Mouse (Mus musculus) cerebellum, adult 2 months (tissue): ENCODE data around the gene Slco1a5. TPM values are rescaled to one million over a fixed set of nuclear protein-coding genes. Genes with fewer than 3 reads are reported as not detected.

Source experiments
- DNase-seq, 2 experiments: peaks; one replicate each; pipeline ENCODE4 v3.0.0; 2021
- H3K27ac ChIP-seq: fragments of 200-500 bp; 2 replicates; pipeline ENCODE4 v1.5.1; 2012; ENCODE audit warnings: low read length, control low read depth, inconsistent platforms; ENCODE audit not compliant: insufficient read depth
- H3K27me3 ChIP-seq: fragments of 200-500 bp; 2 replicates; pipeline ENCODE4 v1.6.1; 2012; ENCODE audit warnings: inconsistent platforms, mild to moderate bottlenecking, low read length, moderate library complexity; ENCODE audit not compliant: control insufficient read depth, insufficient read depth
- H3K4me1 ChIP-seq: fragments of 200-500 bp; 2 replicates; pipeline ENCODE4 v1.6.1; 2011; ENCODE audit warnings: low read length; ENCODE audit not compliant: control insufficient read depth, insufficient read depth
- H3K4me3 ChIP-seq: fragments of 200-500 bp; replicated peaks from 2 replicates; pipeline ENCODE3; 2011; ENCODE audit warnings: mild to moderate bottlenecking, low read depth, low read length, control low read depth; ENCODE audit not compliant: insufficient read depth
- CTCF ChIP-seq: fragments of 200-500 bp; IDR thresholded peaks from 2 replicates; pipeline ENCODE4 v1.5.1; 2011; ENCODE audit warnings: low read depth, mild to moderate bottlenecking, control low read depth, low read length, moderate library complexity, borderline replicate concordance; ENCODE audit not compliant: insufficient read depth
- POLR2A ChIP-seq: fragments of 200-500 bp; IDR thresholded peaks from 2 replicates; pipeline ENCODE4 v1.6.1; 2011; ENCODE audit warnings: low read length, control low read depth, borderline replicate concordance; ENCODE audit not compliant: insufficient read depth
- WGBS: fragments of 180-500 bp; shearing (Covaris S2); methylation state at CpG from one replicate; pipeline ENCODE4 v1.1.7; 2018; 5-methylcytosine and 5-hydroxymethylcytosine counted together
- polyA plus RNA-seq: library from polyadenylated mRNA; depleted of rRNA; stranded (reverse); fragments of >200 nt; gene quantifications from 2 replicates; pipeline ENCODE4 v1.2.3, GENCODE M21; 2012; rRNA removed

Slco1a5 gene
- polyA plus RNA-seq, 1 experiment = 0.13 TPM

GRCm38 (mm10) chr6:142200524-142200923 lies 122.3 kb downstream of the Slco1a5 start:
- Histone ChIP-seq H3K4me3 (no peak overlapping the region), H3K27ac (no peak overlapping the region), H3K4me1 (no peaks in the 10 kb centered on the region), H3K27me3 (no peaks in the 10 kb centered on the region)
- TF ChIP-seq CTCF (no peak), POLR2A (no peak)
- DNase-seq = no peak

GRCm38 (mm10) chr6:142194245-142194644 lies 128.5 kb downstream of the Slco1a5 start:
- DNase-seq = no peak
- H3K27me3 ChIP-seq = no peaks in the 10 kb centered on the region; the same call in 1 of the 2 replicates
- H3K4me3 ChIP-seq = no peak overlapping the region
- TF ChIP-seq POLR2A (no peak), CTCF (no peak)
- WGBS = 87% methylated on average over 8 of the region's 8 CpGs
- H3K27ac ChIP-seq = no peak overlapping the region
- no peaks in the 10 kb centered on the region for H3K4me1 ChIP-seq

- Histone ChIP-seq H3K27ac (no peak overlapping the region), H3K4me3 (no peak overlapping the region), H3K4me1 (no peaks in the 10 kb centered on the region), H3K27me3 (no peaks in the 10 kb centered on the region; the same call in 1 of the 2 replicates)
- DNase-seq = no peak
- TF ChIP-seq POLR2A (no peak), CTCF (no peak)
- WGBS = 58% methylated on average over 1 of the region's 1 CpGs
Observed at GRCm38 (mm10) chr6:142191962-142192361, 130.8 kb downstream of the Slco1a5 start.

- no peaks in the 10 kb centered on the region; the same call in 1 of the 2 replicates for H3K27me3 ChIP-seq
- H3K4me1 ChIP-seq = no peaks in the 10 kb centered on the region
- no peak overlapping the region for H3K27ac ChIP-seq
- no peak overlapping the region for H3K4me3 ChIP-seq
- no peak for TF ChIP-seq POLR2A
- TF ChIP-seq CTCF = no peak
- no peak for DNase-seq
- WGBS = 91% methylated on average over 3 of the region's 3 CpGs
Observed at GRCm38 (mm10) chr6:142187426-142187825, 135.4 kb downstream of the Slco1a5 start.

- Histone ChIP-seq H3K27ac (no peak overlapping the region), H3K4me1 (no peaks in the 10 kb centered on the region), H3K27me3 (no peaks in the 10 kb centered on the region), H3K4me3 (no peak overlapping the region)
- 87% methylated on average over 2 of the region's 2 CpGs for WGBS
- no peak for DNase-seq
- TF ChIP-seq CTCF = no peak
- TF ChIP-seq POLR2A = no peak
Observed at GRCm38 (mm10) chr6:142185868-142186415, 136.8 kb downstream of the Slco1a5 start.

Other genes starting within 250 kb of the Slco1a5 start
- 0.03 TPM in 1 of 2 replicates, not detected in the other for gene Slco1a6, start 114.5 kb downstream of the Slco1a5 start, polyA plus RNA-seq
- not detected in 2 replicates for gene Iapp, start 24.6 kb downstream of the Slco1a5 start, polyA plus RNA-seq
- gene Pyroxd1, start 22.7 kb upstream of the Slco1a5 start, polyA plus RNA-seq = 10.9 and 11.7 TPM in 2 replicates
- gene Recql, start 64.1 kb upstream of the Slco1a5 start, polyA plus RNA-seq = 12.8 and 13.1 TPM in 2 replicates
- 25.6 and 26.4 TPM in 2 replicates for gene Golt1b, start 64.2 kb upstream of the Slco1a5 start, polyA plus RNA-seq
- gene Spx, start 90.5 kb upstream of the Slco1a5 start, polyA plus RNA-seq = 8.8 and 9.2 TPM in 2 replicates
- 0.05 and 0.08 TPM in 2 replicates for gene Gys2, start 150.1 kb upstream of the Slco1a5 start, polyA plus RNA-seq
- gene Ldhb, start 185.0 kb upstream of the Slco1a5 start, polyA plus RNA-seq = 1,547 and 1,570 TPM in 2 replicates
- 5.8 and 6.1 TPM in 2 replicates for gene Kcnj8, start 248.6 kb upstream of the Slco1a5 start, polyA plus RNA-seq